Mouse (Mus musculus) T-helper 2 cell (primary cell): ENCODE data around the gene Polr2f.

Source experiments
- in situ Hi-C: fragments of 300-600 bp; cut with MboI, MseI; formaldehyde crosslinking; loops from one replicate; pipeline ENCODE4 v1.15.1; 2025; ENCODE audit warnings: high pct_unique_total_duplicates

The Polr2f gene

DNA sequence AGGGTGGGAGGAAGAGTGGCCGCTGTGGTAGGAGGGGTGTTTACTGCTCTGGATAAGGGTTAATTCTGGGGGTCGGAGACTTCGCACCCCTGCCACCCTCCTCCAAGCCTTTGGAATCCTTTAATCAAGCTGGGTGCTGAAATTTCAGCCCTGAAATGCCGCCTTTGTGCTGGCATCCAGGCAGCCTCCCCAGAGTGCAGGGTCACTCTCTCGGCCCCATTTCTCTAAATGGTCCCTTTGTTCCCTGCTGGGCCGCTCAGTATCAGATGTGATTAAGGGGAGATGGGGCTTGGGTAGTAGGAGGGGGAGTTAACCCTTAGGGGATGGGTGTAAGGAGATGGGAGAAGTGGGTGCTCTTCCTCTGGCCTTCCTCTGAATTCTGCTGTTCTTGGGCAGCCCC is 11.9 kb downstream of the Polr2f start:
- in situ Hi-C loops, result no loop called here

GRCm38 (mm10) chr15:79155572-79155971 is 14.8 kb downstream of the Polr2f start:
- in situ Hi-C loops, result no loop called here

DNA sequence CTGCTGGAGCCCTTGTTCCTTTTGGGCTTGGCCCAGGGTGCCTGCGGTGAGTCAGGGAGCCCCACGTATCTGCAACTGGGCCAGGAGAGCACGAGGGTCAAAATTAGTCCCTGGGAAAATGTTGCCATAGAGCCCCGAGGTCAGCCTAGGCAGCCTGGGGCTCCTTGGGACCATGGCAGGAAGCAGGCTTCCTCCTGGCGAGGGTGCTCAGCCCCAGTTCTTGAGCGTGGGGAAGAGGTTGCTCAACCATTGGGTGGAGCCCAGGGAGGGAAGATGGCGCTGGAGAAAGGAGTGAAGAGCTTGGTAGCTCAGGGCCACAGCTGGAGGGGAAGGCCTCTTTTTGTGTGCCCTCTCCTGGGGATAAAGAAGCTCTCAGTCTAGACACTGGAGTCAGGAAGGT is 21.5 kb downstream of the Polr2f start:
- in situ Hi-C loops, result no loop called here

DNA sequence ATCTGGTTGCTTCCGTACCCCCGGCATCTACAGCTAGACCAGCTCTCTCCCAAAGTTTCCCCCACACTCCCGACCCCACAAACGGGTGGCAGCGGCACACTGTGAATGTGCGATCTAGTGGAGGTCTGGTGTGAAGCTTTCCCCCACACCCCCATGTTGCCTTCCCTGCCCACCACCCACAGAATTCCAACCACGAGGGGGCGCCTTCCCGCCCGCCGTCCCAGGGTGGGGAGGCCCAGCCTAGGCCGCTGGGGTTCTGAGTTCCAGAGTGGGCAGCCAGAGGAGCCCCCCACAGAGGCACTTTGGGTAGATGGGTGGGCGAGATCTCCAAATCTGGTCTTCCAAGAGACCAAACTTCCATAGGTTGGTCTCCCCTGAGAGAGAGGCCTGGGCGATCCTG is 22.0 kb downstream of the Polr2f start:
- in situ Hi-C loops, result no loop called here

GRCm38 (mm10) chr15:79164251-79164650 is 23.4 kb downstream of the Polr2f start:
- in situ Hi-C loops, result no loop called here

- in situ Hi-C loops, result no loop called here
Observed at GRCm38 (mm10) chr15:79165140-79165539, 24.3 kb downstream of the Polr2f start, which contains the start of gene Sox10. Gene Sox10 (minus strand): TSS chr15:79165240.

GRCm38 (mm10) chr15:79166712-79167111 is 25.9 kb downstream of the Polr2f start:
- in situ Hi-C loops, result no loop called here

DNA sequence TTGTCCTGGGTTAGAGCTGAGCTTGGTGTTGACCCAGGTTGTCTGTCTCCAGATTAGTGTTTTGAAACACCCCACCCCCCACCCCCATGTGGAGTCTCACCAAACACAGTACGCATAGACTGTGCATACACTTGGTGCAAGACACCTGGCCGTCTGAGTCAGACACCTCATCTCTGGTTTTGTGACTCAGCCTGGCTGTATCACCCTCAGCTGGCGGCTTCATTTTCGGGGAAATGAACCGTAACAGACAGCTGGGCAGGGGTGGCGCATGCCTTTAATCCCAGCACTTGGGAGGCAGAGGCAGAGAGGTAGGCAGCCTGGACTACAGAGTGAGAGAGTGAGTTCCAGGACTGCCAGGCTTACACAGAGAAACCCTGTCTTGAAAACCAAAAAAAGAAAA is 36.1 kb downstream of the Polr2f start:
- in situ Hi-C loops, result loop anchor here (25.0 kb wide), 1 partner anchor 1210 kb away; no protein-coding TSS in a partner anchor

- in situ Hi-C loops, result loop anchor here (25.0 kb wide), 1 partner anchor 1202 kb away; no protein-coding TSS in a partner anchor
Observed at GRCm38 (mm10) chr15:79185213-79185612, 44.4 kb downstream of the Polr2f start.

DNA sequence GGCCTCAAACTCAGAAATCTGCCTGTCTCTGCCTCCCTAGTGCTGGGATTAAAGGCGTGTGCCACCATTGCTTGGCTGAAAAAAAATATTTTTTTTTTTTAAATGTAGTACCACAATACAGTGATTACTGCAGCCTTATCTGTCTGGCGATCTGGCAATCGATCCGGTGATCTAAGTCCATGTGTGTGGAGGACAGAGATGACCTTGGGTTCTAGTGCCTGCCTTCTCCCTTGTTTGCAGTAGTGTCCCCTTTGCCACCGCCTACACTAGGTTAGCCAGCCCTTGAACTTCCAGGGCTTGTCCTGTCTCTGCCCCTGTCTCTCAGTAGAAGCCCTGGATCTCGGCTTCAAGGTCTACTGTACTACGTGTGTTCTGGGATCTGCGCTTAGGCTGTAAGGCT is 47.0 kb downstream of the Polr2f start:
- in situ Hi-C loops, result loop anchor here (25.0 kb wide), 1 partner anchor 1199 kb away; no protein-coding TSS in a partner anchor

- in situ Hi-C loops, result loop anchor here (25.0 kb wide), 1 partner anchor 1196 kb away; no protein-coding TSS in a partner anchor
Observed at GRCm38 (mm10) chr15:79191426-79191825, 50.6 kb downstream of the Polr2f start.

DNA sequence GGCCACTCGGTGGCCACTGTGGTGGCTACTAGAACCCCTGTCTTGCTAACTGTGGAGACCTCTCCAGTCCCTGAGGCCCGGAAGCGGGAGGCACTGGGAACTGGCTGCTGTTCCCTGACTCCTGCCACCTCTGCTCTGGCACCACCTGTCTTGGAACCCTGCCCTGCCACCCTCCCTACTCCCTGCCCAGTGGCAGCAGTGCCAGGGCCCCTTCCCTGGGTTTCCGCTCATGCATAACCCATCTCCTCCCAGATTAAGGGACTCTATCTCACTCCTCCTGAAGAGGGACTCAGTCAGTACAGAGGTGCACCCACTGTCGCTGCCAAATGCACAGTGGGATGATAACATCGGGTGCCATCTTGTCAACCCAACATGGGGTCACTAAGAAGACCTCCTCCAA is 51.6 kb downstream of the Polr2f start:
- in situ Hi-C loops, result loop anchor here (25.0 kb wide), 1 partner anchor 1195 kb away; no protein-coding TSS in a partner anchor

- in situ Hi-C loops, result loop anchor here (25.0 kb wide), 1 partner anchor 1194 kb away; no protein-coding TSS in a partner anchor
Observed at GRCm38 (mm10) chr15:79192885-79193845, 52.4 kb downstream of the Polr2f start.

DNA sequence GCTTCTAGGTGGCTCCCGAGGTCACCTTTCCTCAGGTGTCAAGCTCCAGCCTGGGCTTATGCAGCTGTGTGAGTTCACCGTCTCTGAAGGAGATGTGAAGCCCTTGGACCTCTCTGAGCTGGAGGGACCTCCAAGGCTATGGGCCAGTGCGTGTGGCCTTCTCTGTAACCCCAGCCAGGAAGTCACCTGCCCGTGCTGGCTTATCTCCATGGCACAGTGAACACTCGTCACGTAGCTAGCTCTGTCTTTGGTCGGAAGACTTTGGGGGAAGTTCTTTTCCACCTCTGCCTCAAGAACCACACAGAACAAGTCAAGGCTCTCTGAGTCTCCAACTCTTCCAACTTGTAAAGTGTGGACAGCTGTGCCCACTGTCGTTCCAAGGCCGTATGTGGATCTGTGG is 53.2 kb downstream of the Polr2f start:
- in situ Hi-C loops, result loop anchor here (25.0 kb wide), 1 partner anchor 1193 kb away; no protein-coding TSS in a partner anchor

GRCm38 (mm10) chr15:79194946-79195345 is 54.1 kb downstream of the Polr2f start:
- in situ Hi-C loops, result loop anchor here (25.0 kb wide), 1 partner anchor 1192 kb away; no protein-coding TSS in a partner anchor

GRCm38 (mm10) chr15:79195492-79195891 is 54.7 kb downstream of the Polr2f start:
- in situ Hi-C loops, result loop anchor here (25.0 kb wide), 1 partner anchor 1192 kb away; no protein-coding TSS in a partner anchor

GRCm38 (mm10) chr15:79199390-79199976 is 58.7 kb downstream of the Polr2f start:
- in situ Hi-C loops, result loop anchor here (25.0 kb wide), 1 partner anchor 1188 kb away; no protein-coding TSS in a partner anchor
